Mouse (Mus musculus): ENCODE data around the gene Gfod1.

Gene Gfod1

GRCm38 (mm10) chr13:43297526-43297925, 6.4 kb downstream of the Gfod1 start:
- DNase-seq: no peak

GRCm38 (mm10) chr13:43296140-43296805, 7.7 kb downstream of the Gfod1 start:
- DNase-seq: no peak

DNA sequence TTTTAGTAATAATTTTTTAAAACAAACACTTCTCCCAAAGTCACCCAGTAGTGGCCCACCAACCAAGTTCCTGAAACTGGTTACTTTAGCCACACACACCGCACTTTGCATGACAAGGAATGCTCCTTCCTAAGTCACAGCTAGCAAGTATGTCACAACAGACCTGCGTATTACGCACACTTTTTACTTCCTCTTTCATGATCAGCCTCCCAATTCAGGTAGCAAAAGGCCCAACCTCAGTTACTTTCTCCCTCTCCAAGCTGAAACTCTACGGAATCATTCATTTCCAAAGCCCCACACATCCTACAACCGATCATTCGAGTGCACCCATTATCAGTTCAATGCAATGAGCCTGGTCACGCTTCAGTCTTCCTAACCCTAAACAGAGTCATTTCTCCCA, 8.3 kb downstream of the Gfod1 start:
- no peak for DNase-seq

DNA sequence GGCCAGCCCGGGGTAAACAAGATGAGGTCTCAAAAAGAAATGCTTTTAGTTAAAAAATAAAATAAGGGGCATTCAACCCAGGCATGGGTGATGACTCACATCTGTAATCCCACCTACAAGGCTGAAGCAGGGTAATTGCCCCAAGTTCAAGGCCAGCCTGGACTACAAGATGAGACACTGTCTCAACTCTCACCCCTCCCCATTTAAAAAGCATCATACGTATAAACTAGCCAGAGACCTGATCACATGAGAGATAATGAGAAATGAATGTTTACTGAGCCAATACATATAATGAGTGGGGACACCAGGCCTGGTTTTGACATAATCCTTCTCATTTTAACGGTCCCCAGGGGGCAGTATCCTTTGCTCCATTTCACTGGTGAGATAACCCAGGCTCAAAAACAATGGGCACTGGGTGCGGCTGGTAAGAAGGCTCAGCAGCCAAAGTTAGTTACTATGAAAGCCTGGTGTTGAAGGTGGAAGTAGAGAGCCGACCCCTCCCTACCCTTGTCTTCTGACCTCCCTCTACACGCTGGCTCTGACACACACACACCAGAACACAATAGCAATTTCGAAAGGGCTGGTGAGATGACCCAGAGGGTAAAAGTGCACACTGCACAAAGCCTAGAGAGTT, 8.9 kb downstream of the Gfod1 start:
- DNase-seq: no peak

GRCm38 (mm10) chr13:43292892-43293291, 11.1 kb downstream of the Gfod1 start:
- DNase-seq: peak; percentile 63 to 83

DNA sequence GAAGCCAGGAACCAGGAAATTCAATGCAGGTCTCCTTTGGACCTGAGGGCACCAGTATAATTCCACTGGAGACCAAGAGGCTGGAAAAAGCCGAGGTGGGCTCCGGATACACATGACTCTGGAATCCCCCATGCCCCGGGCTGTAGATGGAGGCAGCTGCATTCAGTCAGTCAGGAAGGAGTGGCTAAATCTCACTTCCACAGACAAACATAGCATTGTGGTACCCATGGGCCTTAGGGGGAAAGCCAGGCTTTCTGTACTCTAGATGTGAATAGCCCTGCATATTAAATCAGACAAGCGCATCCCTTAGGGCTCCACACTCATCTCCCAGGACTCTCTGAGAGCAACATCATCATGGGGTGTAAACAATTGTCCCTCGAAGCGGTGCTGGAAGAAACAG, 14.9 kb downstream of the Gfod1 start:
- no peak for DNase-seq

DNA sequence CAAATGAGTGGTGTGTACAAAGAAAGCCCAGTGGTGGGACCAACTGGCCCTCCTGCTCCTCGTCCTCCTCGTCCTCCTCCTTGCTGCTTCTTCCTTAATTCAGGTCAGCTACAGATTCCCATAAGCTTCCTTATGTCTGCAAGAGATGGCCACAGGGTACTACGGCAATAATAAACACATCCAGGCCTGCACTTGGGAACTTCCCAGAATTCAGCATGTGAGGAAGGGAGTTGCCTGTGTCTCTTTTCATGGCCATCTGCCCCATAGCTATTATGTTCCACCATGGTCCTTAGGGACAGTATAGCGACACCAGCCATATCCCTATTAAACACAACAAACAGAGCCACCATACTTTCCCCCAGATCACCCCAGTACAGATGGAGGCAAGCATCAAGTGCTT, 15.5 kb downstream of the Gfod1 start:
- DNase-seq: no peak

DNA sequence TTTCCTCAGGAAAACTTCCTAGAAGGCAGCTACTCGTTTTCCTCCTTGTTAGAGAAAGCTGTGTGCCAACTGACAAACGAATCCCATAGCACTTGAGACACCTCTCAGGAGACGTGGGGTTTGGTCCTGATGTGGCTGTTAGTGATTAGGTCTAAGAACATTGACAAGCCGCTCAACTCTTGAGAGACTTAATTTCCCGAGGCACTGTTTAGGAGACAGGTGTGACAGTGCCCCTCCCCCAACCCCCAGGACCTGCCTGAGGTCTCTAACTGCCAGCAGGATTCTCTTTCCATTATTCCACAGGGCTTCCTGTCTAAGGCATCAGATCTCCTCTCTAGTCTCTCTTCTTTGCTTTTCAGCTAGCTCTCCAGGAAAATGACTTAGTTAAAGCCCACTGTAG, 15.9 kb downstream of the Gfod1 start:
- no peak for DNase-seq

DNA sequence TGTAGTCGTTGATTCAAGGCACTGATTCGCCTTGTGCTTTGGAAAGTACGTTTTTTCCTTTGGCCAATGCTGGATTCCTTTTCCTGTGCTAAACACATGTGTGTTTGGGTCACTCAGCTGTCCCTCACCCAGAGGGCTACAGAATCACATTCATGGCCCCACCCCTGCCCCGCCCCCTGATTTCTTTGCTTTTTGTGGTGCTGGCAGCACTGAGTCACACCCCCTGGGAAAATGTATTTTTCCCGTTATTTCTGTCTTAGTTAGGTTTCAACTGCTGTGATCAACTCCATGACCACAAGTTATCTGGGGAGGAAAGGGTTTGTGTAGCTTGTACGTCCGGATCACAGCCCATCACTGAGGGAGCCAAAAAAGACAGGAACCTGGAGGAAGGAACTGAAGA, 17.1 kb downstream of the Gfod1 start:
- no peak for DNase-seq

DNA sequence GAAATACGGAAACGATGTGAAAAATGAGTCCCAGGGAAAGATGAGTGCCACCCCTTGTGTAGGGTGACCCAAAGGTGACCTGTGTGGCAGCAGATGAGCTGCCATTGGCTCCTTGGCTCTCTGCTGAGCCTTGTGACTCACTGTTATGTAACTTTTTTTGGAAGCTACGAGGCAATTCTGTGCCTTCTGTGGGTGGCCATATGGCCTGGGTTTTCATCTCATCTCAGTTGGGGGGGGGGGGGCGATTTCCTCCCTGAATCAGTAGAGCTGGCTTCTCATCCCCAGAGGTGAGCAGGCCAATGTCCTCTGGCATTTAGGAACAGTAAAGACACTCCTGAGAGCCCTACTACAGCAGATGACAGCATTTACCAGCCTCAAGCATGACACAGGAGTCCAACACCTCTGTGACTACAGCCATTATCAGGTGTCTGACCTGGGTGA, 19.2 kb downstream of the Gfod1 start:
- DNase-seq: no peak

GRCm38 (mm10) chr13:43273906-43274305, 30.1 kb downstream of the Gfod1 start:
- no peak for DNase-seq

DNA sequence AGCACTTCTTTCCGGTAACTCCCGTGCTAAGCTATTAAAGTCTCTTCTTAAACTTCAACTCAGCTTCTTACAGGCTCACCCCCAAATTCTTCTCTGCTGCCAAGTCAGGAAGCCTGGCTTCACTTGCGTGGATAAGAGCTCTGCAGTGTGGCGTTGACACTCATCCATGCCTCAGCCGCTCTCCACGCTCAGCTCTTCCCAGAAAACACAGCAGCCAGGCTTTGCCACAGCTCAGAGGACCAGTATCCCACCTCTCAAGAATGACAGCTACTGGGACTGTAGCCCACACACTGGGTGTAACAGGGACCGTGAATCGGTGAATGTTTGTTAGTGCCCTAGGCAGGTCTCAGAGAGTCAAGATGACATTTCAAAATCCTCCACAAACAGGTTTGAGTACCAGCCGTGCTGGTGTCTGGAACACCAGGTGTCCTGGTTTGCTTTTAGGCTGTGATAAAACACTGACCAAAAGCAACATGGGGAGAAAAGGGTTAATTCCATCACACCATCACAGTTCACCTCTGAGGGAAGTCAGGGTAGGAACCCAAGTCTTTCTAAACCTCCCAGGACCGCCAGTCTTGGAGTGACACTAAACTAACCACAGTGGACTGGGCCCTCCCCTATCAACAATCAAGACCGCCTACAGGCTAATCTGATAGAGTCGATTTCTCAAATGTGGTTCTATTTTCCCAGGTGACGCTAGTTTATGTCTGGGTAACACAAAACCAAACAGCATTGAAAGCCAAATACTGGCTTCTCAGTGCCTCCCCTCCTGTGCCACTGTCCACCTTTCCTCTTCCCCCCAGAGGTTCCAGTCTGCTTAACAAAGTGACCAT, 31.5 kb downstream of the Gfod1 start:
- no peak for DNase-seq

GRCm38 (mm10) chr13:43271481-43271880, 32.5 kb downstream of the Gfod1 start:
- peak in 1 of 2 experiments; percentile 45 for DNase-seq

DNA sequence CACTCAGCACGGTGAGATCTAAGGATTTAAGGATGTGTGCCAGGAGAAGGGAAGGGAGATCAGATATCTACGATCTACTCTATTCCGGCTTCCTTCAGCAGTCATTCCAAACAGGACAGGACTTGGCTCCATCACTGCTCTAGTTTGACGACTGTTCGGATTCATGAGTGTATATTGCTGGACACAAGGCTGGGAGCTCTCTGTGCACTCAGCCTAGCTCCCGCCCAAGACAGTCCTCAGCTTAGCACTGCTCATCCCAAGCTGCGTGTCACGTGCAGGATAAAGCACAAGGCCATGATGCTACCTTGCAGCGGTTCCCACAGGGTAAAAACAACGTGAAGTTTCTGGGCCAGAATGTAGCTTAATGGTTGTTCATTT, 33.8 kb downstream of the Gfod1 start:
- DNase-seq: no peak

DNA sequence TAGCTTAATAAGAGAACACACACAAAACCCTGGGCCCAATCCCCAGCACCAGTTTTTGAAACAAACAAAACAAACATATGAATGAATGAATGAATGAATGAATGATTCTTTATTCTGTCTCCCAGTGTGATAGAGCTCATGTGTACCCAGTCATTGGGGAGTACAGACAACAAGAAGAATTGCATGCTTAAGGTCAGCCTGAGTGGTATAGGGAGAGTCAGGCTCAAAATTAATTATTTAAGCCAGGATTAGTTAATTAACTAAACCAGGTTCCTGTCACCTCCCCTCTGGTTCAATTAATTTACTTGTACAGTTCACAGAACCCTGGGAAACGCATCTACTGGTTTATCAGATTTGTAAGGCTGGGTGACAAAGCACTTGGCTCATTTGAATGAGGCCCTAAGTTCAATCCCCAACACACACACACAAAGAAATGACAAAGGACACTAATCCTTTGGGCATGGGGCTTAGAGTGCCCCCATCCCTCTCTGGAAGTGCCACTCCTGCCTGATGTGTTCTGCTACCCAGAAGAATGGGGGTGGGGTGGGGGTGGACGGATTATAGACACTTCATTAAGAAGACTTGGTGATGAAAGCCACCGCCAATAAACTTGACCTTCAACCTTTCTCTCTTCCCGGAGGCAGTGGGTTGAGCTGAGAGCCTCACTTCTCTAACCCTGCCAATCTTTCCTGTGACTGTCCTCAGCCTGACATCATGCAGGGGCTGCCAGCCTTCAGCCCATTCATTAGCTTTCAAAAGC, 34.3 kb downstream of the Gfod1 start:
- DNase-seq: no peak

GRCm38 (mm10) chr13:43268539-43269327, 35.2 kb downstream of the Gfod1 start:
- no peak for DNase-seq

DNA sequence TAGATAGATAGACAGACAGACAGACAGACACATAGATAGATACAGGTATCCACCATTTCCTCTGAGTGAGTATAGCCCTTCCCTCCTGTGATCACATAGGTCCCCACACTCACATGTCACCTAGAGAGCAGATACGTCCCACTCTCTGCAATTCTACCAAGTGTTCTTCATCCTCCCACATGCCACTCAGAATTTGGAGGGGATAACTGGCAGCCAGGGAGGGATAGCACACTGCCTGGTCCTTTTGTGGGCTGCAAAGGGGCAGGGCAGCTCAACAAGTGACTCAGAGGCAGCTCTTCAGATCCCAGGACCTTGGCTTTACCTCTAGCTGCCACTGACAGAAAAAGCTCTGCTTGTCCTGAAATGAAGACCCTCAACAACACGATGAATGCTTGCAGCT, 36.1 kb downstream of the Gfod1 start:
- no peak for DNase-seq

- no peak for DNase-seq
Measured at GRCm38 (mm10) chr13:43267216-43267615, 36.8 kb downstream of the Gfod1 start.

DNA sequence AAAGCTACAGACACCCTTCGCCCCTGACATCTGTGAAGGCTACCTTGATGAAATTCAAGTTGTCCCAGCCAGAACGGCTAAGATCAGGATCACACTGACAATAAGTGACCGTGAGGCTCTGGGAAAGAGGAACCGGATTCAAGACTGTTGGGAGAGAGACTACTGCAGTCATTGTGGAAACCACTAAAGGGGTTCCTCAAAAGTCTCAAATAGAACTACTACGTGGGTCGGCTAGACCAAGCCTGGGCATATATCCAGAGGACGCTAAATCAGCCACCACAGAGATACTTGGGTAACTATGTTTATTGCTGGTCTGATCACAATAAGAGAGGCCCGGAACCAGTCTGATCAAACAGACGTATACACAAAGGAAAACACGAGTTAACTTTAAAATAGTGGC, 37.6 kb downstream of the Gfod1 start:
- no peak for DNase-seq

DNA sequence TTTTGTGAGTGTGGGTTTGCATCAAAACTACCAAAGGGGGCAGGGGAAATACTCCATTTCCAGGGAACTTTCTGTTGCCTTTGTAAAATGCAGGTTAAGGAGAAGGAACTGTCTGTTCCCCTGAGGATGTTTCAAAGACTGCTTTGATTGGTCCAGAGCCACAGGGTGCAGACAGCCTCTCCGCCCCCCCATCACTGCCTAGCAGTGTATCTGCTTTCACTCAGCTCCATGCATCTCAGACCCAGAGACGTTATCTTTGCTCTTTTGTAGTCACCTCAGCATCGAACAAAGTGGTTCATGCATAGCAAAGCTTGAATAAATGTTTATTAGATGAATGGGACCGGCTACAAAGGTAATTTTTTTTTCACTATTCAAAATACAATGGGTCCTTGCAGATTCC, 38.9 kb downstream of the Gfod1 start:
- no peak for DNase-seq

- no peak for DNase-seq
Measured at GRCm38 (mm10) chr13:43263646-43264045, 40.3 kb downstream of the Gfod1 start.

GRCm38 (mm10) chr13:43262114-43262739, 41.7 kb downstream of the Gfod1 start:
- DNase-seq: no peak

Measured in kidney, adult 8-10 months (tissue).